ENCODE assay signal across 15 mouse cellular contexts in genomic region chr17:35018171-35018570, GRCm38 (mm10). TPM values are rescaled to one million over a fixed set of nuclear protein-coding genes. Genes with fewer than 3 reads are reported as not detected.
"Had no signal": no experiment of that assay in that cellular context is flagged by ENCODE, and none has a peak within 500 bp of the region (broad histone marks: within the 10 kb centered on the region; RNA-seq: fewer than 3 reads in every experiment).

No protein-coding gene starts in this region.

- H3K4me2 ChIP-seq: kidney, embryonic 15.5 days; limb, embryonic 12.5 days; limb, embryonic 15.5 days; liver, embryonic 12.5 days; liver, embryonic 15.5 days; lung, embryonic 14.5 days; midbrain, embryonic 13.5 days had no signal

- H3K9me3 ChIP-seq: kidney, embryonic 15.5 days; limb, embryonic 12.5 days; limb, embryonic 15.5 days; liver, embryonic 12.5 days; liver, embryonic 15.5 days; midbrain, embryonic 13.5 days had no signal

- H3K4me3 ChIP-seq: kidney, embryonic 15.5 days; limb, embryonic 12.5 days; limb, embryonic 15.5 days; liver, embryonic 12.5 days; liver, embryonic 15.5 days; midbrain, embryonic 13.5 days had no signal

- DNase-seq: kidney, postnatal 14 days; kidney, postnatal 4 days; left cerebral cortex, postnatal 4 days; lung, embryonic 14.5 days; thymus, adult 2 months; thymus, postnatal 14 days; thymus, postnatal 4 days had no signal

- H3K27me3 ChIP-seq: kidney, embryonic 15.5 days; limb, embryonic 12.5 days; limb, embryonic 15.5 days; liver, embryonic 12.5 days; liver, embryonic 15.5 days; midbrain, embryonic 13.5 days had no signal

- ATAC-seq: liver, embryonic 12.5 days; lung, postnatal 0 days; midbrain, embryonic 13.5 days had no signal

- H3K9ac ChIP-seq: kidney, embryonic 15.5 days; limb, embryonic 12.5 days; limb, embryonic 15.5 days; liver, embryonic 12.5 days; liver, embryonic 15.5 days; lung, embryonic 14.5 days had no signal

- H3K27ac ChIP-seq: kidney, embryonic 15.5 days; limb, embryonic 12.5 days; limb, embryonic 15.5 days; liver, embryonic 12.5 days; liver, embryonic 15.5 days; macrophage; midbrain, embryonic 13.5 days had no signal

RNA-seq across cellular contexts. Expression of gene Sapcd1, which starts 9.6 kb away (rescaled TPM):
- polyA plus RNA-seq: macrophage had no signal
